Mouse (Mus musculus) stomach, postnatal 0 days (tissue): ENCODE measurements around the gene Flot2. TPM values are rescaled to one million over a fixed set of nuclear protein-coding genes. Genes with fewer than 3 reads are reported as not detected.

Experiments used
- ATAC-seq: fragments of 200-750 bp; cut with Nextera tagmentation; 2 replicates; pipeline ENCODE4 v1.8.0; 2017; ENCODE audit not compliant: low FRiP score, low TSS enrichment
- DNase-seq: peaks from one replicate; pipeline ENCODE4 v3.0.0-alpha.2; 2016; ENCODE audit warnings: low spot score
- H3K27ac ChIP-seq: fragments of 300-500 bp; sonication (generic); replicated peaks from 2 replicates; pipeline ENCODE4 v1.5.1; 2014; ENCODE audit warnings: mild to moderate bottlenecking, control low read depth
- H3K27me3 ChIP-seq: fragments of 300-500 bp; sonication (generic); 2 replicates; pipeline ENCODE4 v1.6.1; 2014; ENCODE audit warnings: low read length; ENCODE audit not compliant: control insufficient read depth, insufficient read depth
- H3K36me3 ChIP-seq: fragments of 300-500 bp; sonication (generic); 2 replicates; pipeline ENCODE4 v1.6.1; 2014; ENCODE audit warnings: low read length, mixed read lengths; ENCODE audit not compliant: control insufficient read depth, insufficient read depth
- H3K4me1 ChIP-seq: fragments of 300-500 bp; sonication (generic); replicated peaks from 2 replicates; pipeline ENCODE4 v1.6.1; 2014; ENCODE audit warnings: antibody characterized with exemption; ENCODE audit not compliant: control insufficient read depth, insufficient read depth
- H3K4me2 ChIP-seq: fragments of 300-500 bp; sonication (generic); replicated peaks from 2 replicates; pipeline ENCODE4 v1.6.1; 2014; ENCODE audit warnings: low read depth, mild to moderate bottlenecking, control low read depth, moderate library complexity
- H3K4me3 ChIP-seq: fragments of 300-500 bp; sonication (generic); 2 replicates; pipeline ENCODE4 v1.5.1; 2014; ENCODE audit warnings: low read depth, low read length, control low read depth
- H3K9ac ChIP-seq: fragments of 300-500 bp; sonication (generic); 2 replicates; pipeline ENCODE4 v1.6.1; 2014; ENCODE audit warnings: mild to moderate bottlenecking, low read length, control low read depth, mixed read lengths
- H3K9me3 ChIP-seq: fragments of 300-500 bp; sonication (generic); 2 replicates; pipeline ENCODE4 v1.6.1; 2016; ENCODE audit warnings: low read length; ENCODE audit not compliant: control insufficient read depth
- CTCF ChIP-seq: IDR thresholded peaks from 2 replicates; pipeline ENCODE4 v1.5.1; 2016; ENCODE audit warnings: antibody characterized with exemption, low read depth, mild to moderate bottlenecking, moderate library complexity
- EP300 ChIP-seq: optimal IDR thresholded peaks from 2 replicates; pipeline ENCODE3; 2016; ENCODE audit warnings: antibody characterized with exemption
- WGBS: fragments of 180-500 bp; shearing (Covaris S2); extraction: QIAGEN DNeasy Blood & Tissue Kit; methylation state at CpG from one replicate; pipeline ENCODE4 v1.1.7; 2014; 5-methylcytosine and 5-hydroxymethylcytosine counted together
- microRNA counts: library from miRNA; unstranded; fragments of <30 nt; microRNA quantifications from one replicate; lab custom pipeline; 2015
- microRNA-seq: library from miRNA; unstranded; fragments of <30 nt; microRNA quantifications from one replicate; pipeline ENCODE4, GENCODE M21; 2016
- polyA plus RNA-seq: library from polyadenylated mRNA; unstranded; fragments of >200 nt; fragmentation: Nextera tagmentation; extraction: Ambion mirVana; gene quantifications from 2 replicates; pipeline ENCODE4 v1.2.1, GENCODE M21; 2015

The Flot2 gene
- polyA plus RNA-seq, 1 experiment from 2014 or later, result 30.9 TPM

GRCm38 (mm10) chr11:78102142-78102541, 64.4 kb downstream of the Flot2 start:
- Histone ChIP-seq H3K27me3 (no peaks in the 10 kb centered on the region), H3K4me3 (no peak overlapping the region), H3K4me2 (no peak overlapping the region), H3K4me1 (no peaks in the 10 kb centered on the region), H3K27ac (no peak overlapping the region), H3K9ac (no peak overlapping the region), H3K9me3 (no peaks in the 10 kb centered on the region), H3K36me3 (no peaks in the 10 kb centered on the region)
- no peak for ATAC-seq
- TF ChIP-seq CTCF (no peak), EP300 (no peak)
- DNase-seq, result no peak
- WGBS, result 74% methylated on average over 5 of the region's 5 CpGs

- no peak for DNase-seq
- no peaks in the 10 kb centered on the region for H3K36me3 ChIP-seq
- no peak overlapping the region for H3K4me3 ChIP-seq
- no peak overlapping the region for H3K4me2 ChIP-seq
- H3K27me3 ChIP-seq, result no peaks in the 10 kb centered on the region
- TF ChIP-seq EP300 (no peak), CTCF (peak; percentile 52)
- WGBS, result 65% methylated on average over 5 of the region's 5 CpGs
- no peak for ATAC-seq
- no peak overlapping the region for H3K27ac ChIP-seq
- no peaks in the 10 kb centered on the region for H3K4me1 ChIP-seq
- no peaks in the 10 kb centered on the region for H3K9me3 ChIP-seq
- no peak overlapping the region for H3K9ac ChIP-seq
Observed at GRCm38 (mm10) chr11:78102958-78103747, 65.4 kb downstream of the Flot2 start.

GRCm38 (mm10) chr11:78104501-78104900, 66.8 kb downstream of the Flot2 start:
- Histone ChIP-seq H3K4me3 (no peak overlapping the region), H3K4me1 (no peaks in the 10 kb centered on the region), H3K9me3 (no peaks in the 10 kb centered on the region), H3K27ac (no peak overlapping the region), H3K9ac (no peak overlapping the region), H3K36me3 (no peaks in the 10 kb centered on the region), H3K27me3 (no peaks in the 10 kb centered on the region), H3K4me2 (no peak overlapping the region)
- DNase-seq (no peak), ATAC-seq (no peak)
- TF ChIP-seq CTCF (no peak), EP300 (no peak)
- 96% methylated on average over 5 of the region's 5 CpGs for WGBS

MicroRNA genes within 50 kb of the gene (microRNA counts, 519-probe panel; counts per million panel counts)
- microRNA mmu-miR-144 (lab: Ali Mortazavi, UCI), result 4,045 counts per million, percentile 30 among the panel's probes with 10 or more counts
- microRNA mmu-miR-451 (lab: Ali Mortazavi, UCI), result 4,697 counts per million, percentile 48 among the panel's probes with 10 or more counts

Small RNAs within 50 kb of the gene (microRNA-seq; reads per million reads assigned to microRNA genes)
- gene Mir144 (27.3 reads per million, percentile 29 among the genes with 10 or more reads in this experiment), gene Mir451a (not detected), gene Mir451b (not detected)

Other genes with a start within 250 kb of the Flot2 start
- 8.4 and 10.1 TPM in 2 replicates for gene Pipox, start 143.8 kb upstream of the Flot2 start, polyA plus RNA-seq
- 1.2 and 1.4 TPM in 2 replicates for gene Sez6, start 107.1 kb upstream of the Flot2 start, polyA plus RNA-seq
- 5.3 and 6.9 TPM in 2 replicates for gene Phf12, start 55.2 kb upstream of the Flot2 start, polyA plus RNA-seq
- 7.3 and 7.9 TPM in 2 replicates for gene Dhrs13, start 5.7 kb upstream of the Flot2 start, polyA plus RNA-seq
- 12.8 and 15.0 TPM in 2 replicates for gene Eral1, start 42.5 kb downstream of the Flot2 start, polyA plus RNA-seq
- gene Fam222b, start 56.7 kb downstream of the Flot2 start, polyA plus RNA-seq, result 5.1 and 5.6 TPM in 2 replicates
- 22.4 and 26.9 TPM in 2 replicates for gene Traf4, start 127.7 kb downstream of the Flot2 start, polyA plus RNA-seq
- gene Nek8, start 138.7 kb downstream of the Flot2 start, polyA plus RNA-seq, result 6.4 and 7.4 TPM in 2 replicates
- gene Tlcd1, start 138.8 kb downstream of the Flot2 start, polyA plus RNA-seq, result 41.3 and 45.6 TPM in 2 replicates
- 1,145 and 1,168 TPM in 2 replicates for gene Rpl23a, start 145.7 kb downstream of the Flot2 start, polyA plus RNA-seq
- gene Rab34, start 150.5 kb downstream of the Flot2 start, polyA plus RNA-seq, result 59.0 and 61.4 TPM in 2 replicates
- 0.98 and 1.0 TPM in 2 replicates for gene Proca1, start 155.5 kb downstream of the Flot2 start, polyA plus RNA-seq
- gene Sdf2, start 207.8 kb downstream of the Flot2 start, polyA plus RNA-seq, result 103 and 106 TPM in 2 replicates
- gene Supt6, start 208.1 kb downstream of the Flot2 start, polyA plus RNA-seq, result 11.1 and 11.7 TPM in 2 replicates
- 54.4 and 74.9 TPM in 2 replicates for gene 2610507B11Rik, start 223.8 kb downstream of the Flot2 start, polyA plus RNA-seq